Mouse (Mus musculus): ENCODE results near the gene Arhgap29.

Gene Arhgap29

GRCm38 (mm10) chr3:121945957-121946356 is 6.4 kb upstream of the Arhgap29 start:
- DNase-seq (ENCODE audit: low spot score in 2 of 2): no peak

GRCm38 (mm10) chr3:121946765-121947164 is 5.6 kb upstream of the Arhgap29 start:
- no peak for DNase-seq (ENCODE audit: low spot score in 2 of 2)

- no peak for DNase-seq (ENCODE audit: low spot score in 2 of 2)
Observed at GRCm38 (mm10) chr3:121950139-121950538, 2.2 kb upstream of the Arhgap29 start.

- no peak for DNase-seq (ENCODE audit: low spot score in 2 of 2)
Observed at GRCm38 (mm10) chr3:121951116-121951515, 1.2 kb upstream of the Arhgap29 start.

- DNase-seq (ENCODE audit: low spot score in 2 of 2): peak; percentile 41 to 55
Observed at GRCm38 (mm10) chr3:121953049-121953432, 700 bp downstream of the Arhgap29 start.

GRCm38 (mm10) chr3:121953433-121954161 is 1.3 kb downstream of the Arhgap29 start:
- no peak for DNase-seq (ENCODE audit: low spot score in 2 of 2)

GRCm38 (mm10) chr3:121954421-121954820 is 2.1 kb downstream of the Arhgap29 start:
- no peak for DNase-seq (ENCODE audit: low spot score in 2 of 2)

GRCm38 (mm10) chr3:121955527-121955926 is 3.2 kb downstream of the Arhgap29 start:
- DNase-seq (ENCODE audit: low spot score in 2 of 2): no peak

- no peak for DNase-seq (ENCODE audit: low spot score in 2 of 2)
Observed at GRCm38 (mm10) chr3:121956789-121957188, 4.4 kb downstream of the Arhgap29 start.

GRCm38 (mm10) chr3:121957606-121958344 is 5.4 kb downstream of the Arhgap29 start:
- DNase-seq (ENCODE audit: low spot score in 2 of 2): no peak

- DNase-seq (ENCODE audit: low spot score in 2 of 2): no peak
Observed at GRCm38 (mm10) chr3:121964173-121964572, 11.8 kb downstream of the Arhgap29 start.

- DNase-seq (ENCODE audit: low spot score in 2 of 2): peak; percentile 48 to 62
Observed at GRCm38 (mm10) chr3:121967681-121968476, 15.5 kb downstream of the Arhgap29 start.

GRCm38 (mm10) chr3:121968621-121969020 is 16.3 kb downstream of the Arhgap29 start:
- no peak for DNase-seq (ENCODE audit: low spot score in 2 of 2)

GRCm38 (mm10) chr3:121969451-121969850 is 17.1 kb downstream of the Arhgap29 start:
- DNase-seq (ENCODE audit: low spot score in 2 of 2): no peak

GRCm38 (mm10) chr3:121973761-121974160 is 21.4 kb downstream of the Arhgap29 start:
- no peak for DNase-seq (ENCODE audit: low spot score in 2 of 2)

GRCm38 (mm10) chr3:121975381-121975780 is 23.0 kb downstream of the Arhgap29 start:
- no peak for DNase-seq (ENCODE audit: low spot score in 2 of 2)

- DNase-seq (ENCODE audit: low spot score in 2 of 2): no peak
Observed at GRCm38 (mm10) chr3:121981306-121981705, 29.0 kb downstream of the Arhgap29 start.

- no peak for DNase-seq (ENCODE audit: low spot score in 2 of 2)
Observed at GRCm38 (mm10) chr3:121982450-121982849, 30.1 kb downstream of the Arhgap29 start.

- DNase-seq (ENCODE audit: low spot score in 2 of 2): no peak
Observed at GRCm38 (mm10) chr3:121995125-121995524, 42.8 kb downstream of the Arhgap29 start.

- no peak for DNase-seq (ENCODE audit: low spot score in 2 of 2)
Observed at GRCm38 (mm10) chr3:121999934-122000333, 47.6 kb downstream of the Arhgap29 start.

- DNase-seq (ENCODE audit: low spot score in 2 of 2): no peak
Observed at GRCm38 (mm10) chr3:122001568-122001967, 49.2 kb downstream of the Arhgap29 start.

GRCm38 (mm10) chr3:122009818-122010217 is 57.5 kb downstream of the Arhgap29 start:
- DNase-seq (ENCODE audit: low spot score in 2 of 2): no peak

Data from frontal cortex, postnatal 25 days (tissue).